Mouse (Mus musculus) lung, postnatal 10 days (tissue): Measurements from ENCODE around the gene Vmn1r152.
"Not testable (repeated sequence)": the region's sequence is repeated elsewhere in the genome, so short reads cannot be mapped to it uniquely, and the experiment has no call there.

Source experiments
- DNase-seq: peaks from one replicate; pipeline ENCODE4 v3.0.0; 2021

Vmn1r152 gene

GRCm38 (mm10) chr7:22522667-22523066 is at the start of gene Vmn1r152:
Gene Vmn1r152, plus strand, starts transcription at chr7:22522967.
- not testable (repeated sequence) for DNase-seq

GRCm38 (mm10) chr7:22499578-22499977 is 23.2 kb upstream of the Vmn1r152 start, which contains the start of gene Vmn1r151:
Gene Vmn1r151, minus strand, starts transcription at chr7:22499678.
- not testable (repeated sequence) for DNase-seq

DNA sequence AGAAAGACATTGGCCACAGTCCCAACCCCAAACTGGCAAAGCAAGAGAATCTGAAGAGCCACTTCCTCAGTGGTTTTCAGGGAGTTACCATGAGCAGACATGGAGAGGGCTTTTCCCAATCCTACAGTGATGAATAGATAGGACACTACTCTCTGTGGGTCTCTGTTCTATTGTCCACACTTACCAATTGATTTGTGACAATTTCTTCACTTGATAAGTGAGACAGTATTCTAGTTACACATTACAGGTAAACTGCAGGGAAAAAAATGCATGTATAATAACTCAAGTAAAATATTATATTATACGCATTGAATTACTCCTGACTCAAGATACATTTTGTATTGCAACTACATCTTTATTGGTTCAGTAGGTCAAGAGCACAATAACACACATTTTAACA is 12.0 kb downstream of the Vmn1r152 start, which contains the start of gene Gm8677:
Gene Gm8677, minus strand, starts transcription at position 101 of the 400 bp plus-strand sequence.
- DNase-seq = not testable (repeated sequence)

DNA sequence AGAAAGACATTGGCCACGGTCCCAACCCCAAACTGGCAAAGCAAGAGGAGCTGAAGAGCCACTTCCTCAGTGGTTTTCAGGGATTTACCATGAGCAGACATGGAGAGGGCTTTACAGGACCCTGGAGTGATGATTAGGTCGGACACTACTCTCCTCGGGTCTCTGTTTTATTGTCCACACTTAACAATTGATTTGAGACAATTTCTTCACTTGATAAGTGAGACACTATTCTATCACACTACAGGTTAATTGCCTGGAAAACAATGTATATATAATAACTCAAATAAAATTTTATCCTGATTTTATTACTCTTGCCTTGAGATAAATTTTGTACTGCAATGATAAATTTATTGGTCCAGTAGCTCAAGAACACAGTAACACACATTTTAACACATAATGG is 42.5 kb downstream of the Vmn1r152 start, which contains the start of gene Gm4201:
Gene Gm4201, minus strand, starts transcription at position 101 of the 400 bp plus-strand sequence.
- not testable (repeated sequence) for DNase-seq
